Mouse (Mus musculus): ENCODE data around the gene Phf21a.

Phf21a gene

GRCm38 (mm10) chr2:92182981-92183501 lies 90.1 kb downstream of the Phf21a start:
- DNase-seq = peak; percentile 89

- peak; percentile 94 for DNase-seq
These were observed 90.7 kb downstream of the Phf21a start for GRCm38 (mm10) chr2:92183613-92184076.

- peak; percentile 59 for DNase-seq
These were observed 91.4 kb downstream of the Phf21a start for GRCm38 (mm10) chr2:92184077-92184921.

GRCm38 (mm10) chr2:92185062-92185765 lies 92.3 kb downstream of the Phf21a start:
- peak; percentile 59 for DNase-seq

- no peak for DNase-seq
These were observed 93.0 kb downstream of the Phf21a start for GRCm38 (mm10) chr2:92185766-92186450.

- DNase-seq = no peak
These were observed 94.1 kb downstream of the Phf21a start for GRCm38 (mm10) chr2:92187061-92187460.

- no peak for DNase-seq
These were observed 95.8 kb downstream of the Phf21a start for GRCm38 (mm10) chr2:92188744-92189143.

- DNase-seq = no peak
These were observed 98.0 kb downstream of the Phf21a start for GRCm38 (mm10) chr2:92190960-92191359.

GRCm38 (mm10) chr2:92191826-92192581 lies 99.1 kb downstream of the Phf21a start:
- DNase-seq = peak; percentile 61

GRCm38 (mm10) chr2:92198126-92198525 lies 105.2 kb downstream of the Phf21a start:
- DNase-seq = no peak

- DNase-seq = no peak
These were observed 105.8 kb downstream of the Phf21a start for GRCm38 (mm10) chr2:92198747-92199146.

- DNase-seq = no peak
These were observed 106.8 kb downstream of the Phf21a start for GRCm38 (mm10) chr2:92199562-92200286.

- no peak for DNase-seq
These were observed 109.6 kb downstream of the Phf21a start for GRCm38 (mm10) chr2:92202319-92203040.

GRCm38 (mm10) chr2:92205010-92205639 lies 112.2 kb downstream of the Phf21a start:
- no peak for DNase-seq

- no peak for DNase-seq
These were observed 117.5 kb downstream of the Phf21a start for GRCm38 (mm10) chr2:92210409-92210808.

GRCm38 (mm10) chr2:92221431-92221830 lies 128.5 kb downstream of the Phf21a start:
- DNase-seq = no peak

GRCm38 (mm10) chr2:92225592-92225991 lies 132.7 kb downstream of the Phf21a start:
- no peak for DNase-seq

GRCm38 (mm10) chr2:92229973-92230372 lies 137.1 kb downstream of the Phf21a start:
- DNase-seq = no peak

- DNase-seq = no peak
These were observed 138.8 kb downstream of the Phf21a start for GRCm38 (mm10) chr2:92231706-92232105.

GRCm38 (mm10) chr2:92234768-92235332 lies 141.9 kb downstream of the Phf21a start:
- DNase-seq = peak; percentile 56
